Mouse (Mus musculus): ENCODE results near the gene Rtp2. TPM values are rescaled to one million over a fixed set of nuclear protein-coding genes. Genes with fewer than 3 reads are reported as not detected.

Gene Rtp2
- polyA plus RNA-seq, 1 experiment = not detected

DNA sequence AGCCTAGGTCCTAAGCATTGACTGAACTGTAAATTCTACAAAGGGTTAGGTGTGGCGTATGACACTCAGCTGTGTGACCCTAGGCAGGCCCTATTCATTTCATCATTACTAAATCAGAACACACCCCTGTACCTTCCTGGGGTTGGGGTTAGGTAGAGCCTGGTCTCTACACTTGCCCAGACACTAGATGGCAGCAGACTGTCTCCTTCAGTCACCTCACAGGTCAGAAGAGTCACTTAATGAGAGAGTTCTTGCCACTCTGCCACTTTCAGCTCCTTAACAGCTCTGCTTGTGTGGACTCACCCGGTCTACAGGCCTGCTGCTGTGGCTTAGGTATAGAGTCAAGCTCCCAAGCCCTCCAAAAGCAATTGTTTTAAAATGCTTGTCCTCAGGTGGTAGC lies 30.2 kb upstream of the Rtp2 start:
- no peak overlapping the region for H3K27ac ChIP-seq (ENCODE audit: insufficient read depth, low read depth, low read length)
- H3K4me3 ChIP-seq (ENCODE audit: insufficient read depth, low read depth, low read length) = no peak overlapping the region
- 0 out of 2 replicates have a peak, but pooled peaks cover 3% of the 10 kb centered on the region for H3K4me1 ChIP-seq (ENCODE audit: control insufficient read depth, insufficient read depth, low read length)
- TF ChIP-seq CTCF (IDR thresholded peaks at IDR 0.05; ENCODE audit: insufficient read depth, low read depth, low read length) (no peak), POLR2A (IDR thresholded peaks at IDR 0.05; ENCODE audit: insufficient read depth, low read depth, low read length) (no peak)
- 92% methylated on average over 2 of the region's 2 CpGs for WGBS

DNA sequence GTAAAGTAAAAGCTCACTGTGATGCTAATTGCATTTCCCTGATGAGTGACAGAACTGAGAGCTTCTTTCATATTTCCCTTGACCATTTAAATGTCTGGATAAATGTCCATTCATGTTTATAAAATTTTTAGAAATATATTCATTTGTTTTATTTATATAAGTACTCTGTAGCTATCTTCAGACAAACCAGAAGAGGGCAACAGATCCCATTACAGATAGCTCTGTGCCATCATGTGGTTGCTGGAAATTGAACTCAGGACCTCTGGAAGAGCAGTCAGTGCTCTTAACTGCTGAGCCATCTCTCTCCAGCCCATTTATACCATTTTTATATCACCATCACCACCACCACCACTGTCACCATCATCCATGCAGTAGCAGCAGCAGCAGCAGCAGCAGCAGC lies 26.7 kb upstream of the Rtp2 start:
- H3K4me3 ChIP-seq (ENCODE audit: insufficient read depth, low read depth, low read length) = no peak overlapping the region
- H3K27ac ChIP-seq (ENCODE audit: insufficient read depth, low read depth, low read length) = no peak overlapping the region
- H3K4me1 ChIP-seq (ENCODE audit: control insufficient read depth, insufficient read depth, low read length) = 0 out of 2 replicates have a peak, but pooled peaks cover 2% of the 10 kb centered on the region
- TF ChIP-seq POLR2A (IDR thresholded peaks at IDR 0.05; ENCODE audit: insufficient read depth, low read depth, low read length) (no peak), CTCF (IDR thresholded peaks at IDR 0.05; ENCODE audit: insufficient read depth, low read depth, low read length) (no peak)

DNA sequence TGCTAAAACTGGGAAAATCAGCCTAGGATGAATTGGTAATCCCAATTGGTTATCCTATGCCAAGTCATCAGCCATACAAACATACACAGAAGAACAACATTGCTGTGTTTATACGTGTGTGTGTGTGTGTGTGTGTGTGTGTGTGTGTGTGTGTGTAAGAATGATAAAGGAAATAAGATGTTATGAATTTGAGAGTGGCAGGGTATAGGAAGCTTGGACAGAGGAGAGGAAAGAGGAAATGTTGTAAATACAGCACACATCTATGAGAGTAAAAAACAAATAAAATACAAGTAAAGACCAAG lies 21.7 kb upstream of the Rtp2 start:
- TF ChIP-seq POLR2A (IDR thresholded peaks at IDR 0.05; ENCODE audit: insufficient read depth, low read depth, low read length) (no peak), CTCF (IDR thresholded peaks at IDR 0.05; ENCODE audit: insufficient read depth, low read depth, low read length) (no peak)
- no peak overlapping the region for H3K4me3 ChIP-seq (ENCODE audit: insufficient read depth, low read depth, low read length)
- H3K27ac ChIP-seq (ENCODE audit: insufficient read depth, low read depth, low read length) = no peak overlapping the region
- H3K4me1 ChIP-seq (ENCODE audit: control insufficient read depth, insufficient read depth, low read length) = no peaks in the 10 kb centered on the region
- 8% methylated on average over 1 of the region's 1 CpGs for WGBS

DNA sequence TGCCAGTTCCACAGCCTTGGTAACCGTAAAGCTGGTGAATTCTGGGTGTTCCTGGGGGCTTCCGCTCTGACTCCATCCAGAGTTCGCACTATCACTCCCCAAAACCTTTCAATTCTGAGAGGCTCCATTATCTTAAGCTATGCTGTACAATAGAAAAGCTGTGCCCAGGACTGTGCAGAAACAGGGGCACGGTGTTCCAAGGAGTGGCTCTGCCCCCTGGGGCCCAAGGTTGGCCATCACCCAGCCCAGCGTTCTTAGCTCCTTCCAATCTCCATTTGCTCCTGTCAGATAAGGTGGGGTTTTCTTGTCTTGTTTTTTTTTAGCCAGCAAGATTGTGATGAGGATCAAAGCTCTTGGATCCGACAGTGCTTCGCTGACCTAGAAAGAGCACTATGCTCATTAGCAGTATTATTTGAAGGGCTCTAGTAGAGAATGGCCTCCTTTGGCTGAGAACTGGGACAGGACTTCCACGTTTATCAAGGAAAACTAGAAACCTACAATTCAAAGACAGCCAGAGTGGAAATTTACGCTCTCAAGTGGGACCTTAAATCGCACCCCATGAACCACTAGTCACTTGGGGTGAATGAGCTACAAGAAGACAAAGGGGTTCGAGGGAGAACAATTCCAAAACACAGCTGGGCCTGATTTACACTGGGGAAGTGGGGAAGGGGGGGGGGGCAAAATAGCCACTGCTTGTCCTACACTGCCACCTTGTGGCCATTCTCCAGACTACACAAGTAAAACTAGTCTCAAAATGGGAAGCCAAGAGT lies 21.2 kb upstream of the Rtp2 start:
- Histone ChIP-seq H3K4me3 (ENCODE audit: insufficient read depth, low read depth, low read length) (no peak overlapping the region), H3K4me1 (ENCODE audit: control insufficient read depth, insufficient read depth, low read length) (no peaks in the 10 kb centered on the region), H3K27ac (ENCODE audit: insufficient read depth, low read depth, low read length) (no peak overlapping the region)
- 33% methylated on average over 11 of the region's 11 CpGs for WGBS
- TF ChIP-seq POLR2A (IDR thresholded peaks at IDR 0.05; ENCODE audit: insufficient read depth, low read depth, low read length) = no peak
- TF ChIP-seq CTCF (IDR thresholded peaks at IDR 0.05; ENCODE audit: insufficient read depth, low read depth, low read length) = no peak

DNA sequence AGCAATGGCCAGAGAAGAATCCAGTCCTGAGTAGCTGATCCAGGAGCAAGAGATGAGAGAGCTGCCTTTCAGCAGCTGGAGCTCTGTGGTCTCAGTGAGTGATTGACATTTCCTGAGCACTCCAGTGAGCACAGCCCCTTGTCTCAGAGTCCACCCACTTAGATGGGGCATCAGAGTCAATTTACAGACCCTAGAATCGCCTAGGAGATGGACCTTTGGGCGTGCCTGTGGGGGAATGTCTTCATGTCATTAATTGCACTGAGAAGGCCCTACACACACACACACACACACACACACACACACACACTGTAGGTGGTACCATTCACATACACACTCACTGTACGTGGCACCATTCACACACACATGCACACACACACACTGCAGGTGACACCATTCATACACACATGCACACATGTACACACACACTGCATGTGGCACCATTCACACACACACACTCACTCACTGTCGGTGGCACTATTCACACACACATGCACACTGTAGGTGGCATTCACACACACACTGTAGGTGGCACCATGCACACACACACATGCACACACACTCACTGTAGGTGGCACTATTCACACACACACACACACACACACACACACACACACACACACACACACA lies 20.0 kb upstream of the Rtp2 start:
- H3K27ac ChIP-seq (ENCODE audit: insufficient read depth, low read depth, low read length) = no peak overlapping the region
- no peak for TF ChIP-seq CTCF (IDR thresholded peaks at IDR 0.05; ENCODE audit: insufficient read depth, low read depth, low read length)
- H3K4me1 ChIP-seq (ENCODE audit: control insufficient read depth, insufficient read depth, low read length) = no peaks in the 10 kb centered on the region
- WGBS = 89% methylated on average over 4 of the region's 4 CpGs
- no peak overlapping the region for H3K4me3 ChIP-seq (ENCODE audit: insufficient read depth, low read depth, low read length)

DNA sequence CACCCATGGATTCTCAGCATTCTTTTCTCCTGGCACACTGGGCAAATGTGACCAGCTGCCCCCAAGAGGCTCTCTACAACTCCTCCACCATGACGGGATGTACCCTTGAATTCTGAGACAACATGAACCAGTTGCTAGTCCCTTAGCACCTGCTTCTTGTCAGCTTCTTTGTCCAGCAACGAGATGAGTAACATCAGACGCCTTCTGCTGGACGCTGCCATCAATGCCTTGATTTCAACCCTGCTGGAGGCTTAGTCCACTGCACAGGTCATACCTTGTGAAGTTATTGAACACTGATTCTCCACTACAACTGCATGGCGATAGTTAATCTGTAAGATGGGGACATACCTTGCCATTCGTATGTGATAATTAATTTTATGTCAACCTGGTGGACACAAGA lies 15.5 kb upstream of the Rtp2 start:
- Histone ChIP-seq H3K4me1 (ENCODE audit: control insufficient read depth, insufficient read depth, low read length) (no peaks in the 10 kb centered on the region), H3K4me3 (ENCODE audit: insufficient read depth, low read depth, low read length) (no peak overlapping the region), H3K27ac (ENCODE audit: insufficient read depth, low read depth, low read length) (no peak overlapping the region)
- TF ChIP-seq POLR2A (IDR thresholded peaks at IDR 0.05; ENCODE audit: insufficient read depth, low read depth, low read length) = no peak
- no peak for TF ChIP-seq CTCF (IDR thresholded peaks at IDR 0.05; ENCODE audit: insufficient read depth, low read depth, low read length)
- 92% methylated on average over 6 of the region's 6 CpGs for WGBS

DNA sequence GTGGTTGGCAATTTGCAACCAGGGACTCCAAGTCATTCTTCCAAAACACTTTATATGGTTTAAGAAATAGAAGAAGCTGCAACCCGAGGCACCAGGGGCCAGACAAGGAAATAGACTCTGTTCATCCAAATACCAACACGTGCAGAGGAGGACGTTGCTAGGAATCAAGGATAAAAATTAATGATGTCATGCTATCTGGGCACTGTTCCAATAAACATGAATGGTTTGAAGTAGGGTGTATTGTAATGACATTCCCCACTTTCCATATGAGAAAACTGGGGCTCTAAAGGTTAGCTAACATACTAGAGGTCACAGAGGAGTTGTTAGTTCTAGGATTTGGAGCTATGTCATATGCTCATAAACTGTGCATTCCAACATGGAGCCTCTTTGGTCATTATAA lies 12.6 kb upstream of the Rtp2 start:
- WGBS = 24% methylated on average over 3 of the region's 3 CpGs
- TF ChIP-seq CTCF (IDR thresholded peaks at IDR 0.05; ENCODE audit: insufficient read depth, low read depth, low read length) = no peak
- TF ChIP-seq POLR2A (IDR thresholded peaks at IDR 0.05; ENCODE audit: insufficient read depth, low read depth, low read length) = no peak
- no peaks in the 10 kb centered on the region for H3K4me1 ChIP-seq (ENCODE audit: control insufficient read depth, insufficient read depth, low read length)

DNA sequence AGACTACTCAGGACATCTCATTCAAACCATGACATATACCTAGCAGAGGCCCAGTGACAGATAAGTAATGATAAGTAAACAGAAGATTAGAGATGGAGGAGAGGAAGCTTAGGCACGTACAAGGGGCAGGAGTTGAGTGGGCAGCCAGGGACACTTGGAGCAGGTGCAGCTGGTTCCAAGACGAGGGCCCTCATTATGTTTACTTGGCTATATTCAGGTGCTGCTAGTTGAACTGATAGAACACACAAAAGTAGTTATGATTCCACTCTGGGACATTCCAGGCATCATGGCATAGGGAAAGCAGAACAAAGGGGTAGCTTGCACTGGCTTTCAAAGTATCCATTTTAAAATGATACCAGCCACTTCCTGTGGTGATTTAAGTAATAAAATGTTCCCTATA lies 2.2 kb upstream of the Rtp2 start:
- Histone ChIP-seq H3K4me1 (ENCODE audit: control insufficient read depth, insufficient read depth, low read length) (no peaks in the 10 kb centered on the region), H3K4me3 (ENCODE audit: insufficient read depth, low read depth, low read length) (no peak overlapping the region), H3K27ac (ENCODE audit: insufficient read depth, low read depth, low read length) (no peak overlapping the region)
- no peak for TF ChIP-seq POLR2A (IDR thresholded peaks at IDR 0.05; ENCODE audit: insufficient read depth, low read depth, low read length)
- TF ChIP-seq CTCF (IDR thresholded peaks at IDR 0.05; ENCODE audit: insufficient read depth, low read depth, low read length) = no peak
- 85% methylated on average over 2 of the region's 2 CpGs for WGBS

More for the DNA sequence above, 12.6 kb upstream of the Rtp2 start:
- Histone ChIP-seq H3K27ac (ENCODE audit: insufficient read depth, low read depth, low read length) (no peak overlapping the region), H3K4me3 (ENCODE audit: insufficient read depth, low read depth, low read length) (no peak overlapping the region)

DNA sequence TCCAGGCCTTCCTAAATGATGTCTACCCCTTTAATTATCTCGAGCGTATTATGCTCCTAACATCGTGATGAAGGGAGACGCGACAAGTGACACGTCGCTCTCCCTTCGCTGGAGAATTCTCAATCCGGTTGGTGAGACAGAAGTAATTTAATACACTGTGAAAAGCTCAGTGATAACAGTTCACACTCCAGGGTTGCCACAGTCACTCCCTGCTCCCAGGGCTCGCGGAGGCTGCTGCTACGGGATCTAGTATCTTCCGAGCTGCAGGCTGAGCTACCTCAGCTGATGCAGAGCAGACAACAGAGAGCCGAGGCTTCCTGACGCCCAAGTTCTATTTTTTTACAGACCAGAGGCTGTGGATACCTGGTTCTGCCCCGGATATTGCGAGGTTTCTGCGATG lies 919 bp downstream of the Rtp2 start:
- TF ChIP-seq CTCF (IDR thresholded peaks at IDR 0.05; ENCODE audit: insufficient read depth, low read depth, low read length) = no peak
- no peak for TF ChIP-seq POLR2A (IDR thresholded peaks at IDR 0.05; ENCODE audit: insufficient read depth, low read depth, low read length)
- H3K4me1 ChIP-seq (ENCODE audit: control insufficient read depth, insufficient read depth, low read length) = no peaks in the 10 kb centered on the region
- no peak overlapping the region for H3K4me3 ChIP-seq (ENCODE audit: insufficient read depth, low read depth, low read length)
- H3K27ac ChIP-seq (ENCODE audit: insufficient read depth, low read depth, low read length) = no peak overlapping the region
- WGBS = 68% methylated on average over 18 of the region's 18 CpGs

Data from olfactory bulb, adult 2 months (tissue).